Mouse (Mus musculus): ENCODE measurements around the gene Olfr198.
"Not testable (repeated sequence)": the region's sequence is repeated elsewhere in the genome, so short reads cannot be mapped to it uniquely, and the experiment has no call there.

Gene Olfr198

DNA sequence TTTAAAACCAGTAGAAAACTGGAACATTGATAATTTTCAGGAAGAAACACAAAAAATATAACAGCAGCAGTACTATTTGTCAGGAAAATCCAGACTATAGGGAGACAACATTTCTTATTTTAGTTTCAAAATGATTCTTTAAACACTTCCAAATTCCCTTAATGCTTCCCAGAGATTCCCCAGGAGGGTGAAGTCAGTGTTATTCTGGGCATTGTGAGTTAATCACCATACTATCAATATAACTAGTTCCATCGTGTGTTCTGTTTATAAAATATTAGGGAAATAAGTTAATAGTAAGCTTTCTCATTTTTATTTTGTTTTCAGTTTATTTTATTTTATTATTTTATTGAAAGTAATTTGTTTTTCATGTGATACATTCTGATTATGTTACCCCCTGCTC, at the start of gene Olfr198:
TSS of gene Olfr198 (minus strand) at position 101 of the 400 bp plus-strand sequence.
- not testable (repeated sequence) for DNase-seq

DNA sequence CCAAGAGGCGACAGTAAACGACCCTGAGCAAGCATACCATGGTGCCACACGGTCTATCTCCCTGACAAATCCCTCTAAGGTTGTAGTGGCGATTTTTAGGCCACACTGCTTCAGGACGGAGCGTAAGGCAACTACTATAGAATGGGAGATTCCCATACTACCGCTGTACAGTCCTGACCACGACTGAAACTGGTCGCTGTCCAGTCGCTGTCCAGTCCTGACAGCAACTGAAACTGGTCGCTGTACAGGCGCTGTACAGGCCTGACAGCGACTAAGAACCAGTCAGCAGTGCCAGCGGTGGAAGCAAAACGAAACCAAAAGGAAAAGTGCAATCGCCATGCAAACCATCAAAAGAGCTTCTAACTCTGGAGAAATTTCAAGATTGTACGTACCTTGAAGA, 46.4 kb upstream of the Olfr198 start:
- DNase-seq = no peak

DNA sequence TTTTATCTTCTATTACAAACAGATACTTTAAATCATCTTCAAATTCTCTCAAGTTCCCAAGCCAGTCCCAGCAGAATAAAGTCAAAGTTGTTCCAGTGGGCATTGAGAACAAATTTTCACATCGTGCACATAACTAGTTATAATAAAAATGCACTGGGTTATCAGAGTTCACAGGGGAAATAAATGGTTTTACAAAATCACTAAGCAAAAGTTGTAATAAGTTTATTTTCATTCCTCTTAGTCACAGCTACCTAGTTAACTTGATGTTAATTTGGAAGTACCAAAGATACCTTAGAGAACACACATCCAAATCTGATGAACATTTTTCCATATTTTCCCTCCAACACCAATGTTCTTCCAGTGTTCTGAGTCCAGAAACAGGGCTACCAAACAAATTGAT, 16.3 kb upstream of the Olfr198 start, which contains the start of gene Olfr199:
TSS of gene Olfr199 (minus strand) at position 101 of the 400 bp plus-strand sequence.
- not testable (repeated sequence) for DNase-seq

DNA sequence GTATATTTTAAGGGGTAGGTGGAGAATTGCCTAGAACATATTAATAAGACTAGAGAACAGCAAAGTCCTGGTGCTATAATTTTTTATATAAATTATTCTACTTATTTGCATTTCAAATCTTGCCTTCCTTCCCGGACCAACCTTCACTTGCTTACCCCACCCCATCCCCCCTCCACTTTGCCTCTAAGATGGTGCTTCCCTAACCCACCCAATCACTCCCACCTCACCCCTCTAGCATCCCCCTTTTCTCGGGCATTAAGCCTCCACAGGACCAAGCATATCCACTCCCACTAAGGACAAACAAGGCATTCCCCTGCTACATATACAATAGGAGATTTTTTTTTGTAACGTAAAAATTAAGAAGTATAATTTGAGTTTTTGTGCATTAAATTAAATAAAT, 14.5 kb upstream of the Olfr198 start:
- not testable (repeated sequence) for DNase-seq

DNA sequence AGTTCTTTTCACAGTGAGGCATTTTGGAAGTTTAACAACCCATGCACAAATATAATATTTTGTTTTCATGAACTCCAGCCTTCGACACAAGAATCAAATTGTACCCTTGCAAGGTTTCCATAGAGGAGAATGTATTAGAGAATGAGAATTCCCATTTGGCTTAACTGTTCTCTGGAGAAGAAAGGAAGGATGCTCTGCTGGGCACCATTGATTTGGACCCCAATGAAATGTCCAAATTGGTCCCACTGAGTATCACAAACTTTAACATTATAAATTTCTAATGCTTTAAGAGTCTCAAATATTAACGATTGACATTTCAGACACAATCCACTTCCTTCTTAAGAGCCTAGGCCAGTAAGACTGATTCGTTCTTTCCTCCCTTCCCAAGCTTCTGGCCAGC, 33.0 kb downstream of the Olfr198 start, which contains the start of gene Olfr196:
TSS of gene Olfr196 (minus strand) at position 101 of the 400 bp plus-strand sequence.
- DNase-seq = no peak

DNA sequence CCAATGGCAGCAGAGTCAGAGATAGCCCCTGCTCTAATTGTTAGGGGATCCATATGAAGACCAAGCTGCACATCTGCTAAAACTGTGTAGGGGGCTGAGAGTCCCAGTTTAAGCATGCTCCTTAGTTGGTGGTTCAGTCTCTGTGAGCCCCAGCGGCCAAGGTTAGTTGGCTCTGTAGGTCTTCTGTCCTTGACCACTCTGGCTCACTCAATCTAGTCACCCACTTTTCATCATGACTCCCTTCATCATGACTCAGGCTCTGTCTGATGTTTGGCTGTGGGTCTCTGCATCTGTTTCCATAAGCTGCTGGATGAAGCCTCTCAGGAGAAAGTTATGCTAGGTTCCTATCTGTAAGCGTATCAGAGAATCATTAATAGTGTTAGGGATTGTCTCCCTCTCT, 51.3 kb downstream of the Olfr198 start:
- no peak for DNase-seq

All from lung, postnatal 36 days (tissue).